Mouse (Mus musculus) cerebellum, postnatal 4 days (tissue): ENCODE results near the gene Arpp21.
A peak's percentile ranks its signal among the peaks of the same experiment; 100 is the strongest.

Experiments used
- DNase-seq, 2 experiments: peaks; one replicate each; pipeline ENCODE4 v3.0.0; 2022; ENCODE audit warnings: low spot score in 2 of 2, mixed read lengths in 1 of 2

The Arpp21 gene

GRCm38 (mm10) chr9:112231383-112231782 is 4.4 kb downstream of the Arpp21 start:
- DNase-seq = no peak

- DNase-seq = no peak
These were observed 4.9 kb downstream of the Arpp21 start for GRCm38 (mm10) chr9:112230716-112231361.

- DNase-seq = no peak
These were observed 7.3 kb downstream of the Arpp21 start for GRCm38 (mm10) chr9:112228470-112228869.

GRCm38 (mm10) chr9:112227174-112227573 is 8.6 kb downstream of the Arpp21 start:
- DNase-seq = no peak

- DNase-seq = no peak
These were observed 9.2 kb downstream of the Arpp21 start for GRCm38 (mm10) chr9:112226511-112226910.

- no peak for DNase-seq
These were observed 10.7 kb downstream of the Arpp21 start for GRCm38 (mm10) chr9:112225046-112225445.

GRCm38 (mm10) chr9:112219372-112219771 is 16.4 kb downstream of the Arpp21 start:
- no peak for DNase-seq

- DNase-seq = no peak
These were observed 17.5 kb downstream of the Arpp21 start for GRCm38 (mm10) chr9:112218237-112218636.

GRCm38 (mm10) chr9:112217161-112217560 is 18.6 kb downstream of the Arpp21 start:
- no peak for DNase-seq

- no peak for DNase-seq
These were observed 20.5 kb downstream of the Arpp21 start for GRCm38 (mm10) chr9:112215030-112215806.

GRCm38 (mm10) chr9:112213411-112214255 is 22.1 kb downstream of the Arpp21 start:
- DNase-seq = no peak

- DNase-seq = peak in 1 of 2 experiments; percentile 45
These were observed 25.9 kb downstream of the Arpp21 start for GRCm38 (mm10) chr9:112209803-112210202.

GRCm38 (mm10) chr9:112207767-112208166 is 28.0 kb downstream of the Arpp21 start:
- peak; percentile 46 to 74 for DNase-seq

- DNase-seq = no peak
These were observed 37.4 kb downstream of the Arpp21 start for GRCm38 (mm10) chr9:112198296-112198695.

GRCm38 (mm10) chr9:112194049-112194448 is 41.7 kb downstream of the Arpp21 start:
- no peak for DNase-seq

GRCm38 (mm10) chr9:112189394-112189793 is 46.3 kb downstream of the Arpp21 start:
- no peak for DNase-seq

GRCm38 (mm10) chr9:112188358-112188893 is 47.3 kb downstream of the Arpp21 start:
- peak in 1 of 2 experiments; percentile 13 for DNase-seq

GRCm38 (mm10) chr9:112187667-112188066 is 48.1 kb downstream of the Arpp21 start:
- no peak for DNase-seq

- DNase-seq = no peak
These were observed 49.1 kb downstream of the Arpp21 start for GRCm38 (mm10) chr9:112186336-112187305.

GRCm38 (mm10) chr9:112185746-112186145 is 50.0 kb downstream of the Arpp21 start:
- DNase-seq = no peak

GRCm38 (mm10) chr9:112182738-112183137 is 53.0 kb downstream of the Arpp21 start:
- no peak for DNase-seq
